Mouse (Mus musculus): ENCODE results near the gene Tle2. TPM values are rescaled to one million over a fixed set of nuclear protein-coding genes. Genes with fewer than 3 reads are reported as not detected.

Gene Tle2
- polyA plus RNA-seq, 1 experiment from 2014 or later, result 6.9 TPM

- H3K27me3 ChIP-seq (replicated peaks; ENCODE audit: control insufficient read depth, insufficient read depth, low read length), result no peaks in the 10 kb centered on the region
- ATAC-seq (replicated peaks; ENCODE audit: low FRiP score), result peak; percentile 35
- peak overlapping the region; percentile 70 for H3K4me3 ChIP-seq (ENCODE audit: low read depth, low read length)
- no peak for DNase-seq (ENCODE audit: low spot score)
- peaks cover 2% of the 10 kb centered on the region; the same call in 1 of the 2 replicates for H3K36me3 ChIP-seq (ENCODE audit: control insufficient read depth, insufficient read depth, low read length)
- 45% methylated on average over 7 of the region's 7 CpGs for WGBS
- H3K4me2 ChIP-seq, result peak overlapping the region; percentile 83
- H3K27ac ChIP-seq (ENCODE audit: low read depth, low read length), result peak overlapping the region; percentile 92
- H3K9ac ChIP-seq (ENCODE audit: low read depth, low read length), result peak overlapping the region; percentile 88
- peaks cover 25% of the 10 kb centered on the region for H3K4me1 ChIP-seq (replicated peaks; ENCODE audit: control insufficient read depth, insufficient read depth, low read length)
- H3K9me3 ChIP-seq (ENCODE audit: control insufficient read depth, low read length), result no peaks in the 10 kb centered on the region
Observed at GRCm38 (mm10) chr10:81627836-81628220, 53.5 kb downstream of the Tle2 start.

GRCm38 (mm10) chr10:81628390-81628789 lies 54.0 kb downstream of the Tle2 start, which contains the start of gene Ankrd24:
Gene Ankrd24 (plus strand): TSS chr10:81628540.
- ATAC-seq (replicated peaks; ENCODE audit: low FRiP score) (no peak), DNase-seq (ENCODE audit: low spot score) (no peak)
- Histone ChIP-seq H3K9ac (ENCODE audit: low read depth, low read length) (peak within 1 kb of the TSS; percentile 88), H3K9me3 (ENCODE audit: control insufficient read depth, low read length) (no peaks in the 10 kb centered on the region), H3K4me1 (replicated peaks; ENCODE audit: control insufficient read depth, insufficient read depth, low read length) (peaks cover 23% of the 10 kb centered on the region), H3K36me3 (ENCODE audit: control insufficient read depth, insufficient read depth, low read length) (peaks cover 2% of the 10 kb centered on the region; the same call in 1 of the 2 replicates), H3K4me2 (peak within 1 kb of the TSS; percentile 83), H3K4me3 (ENCODE audit: low read depth, low read length) (peak within 1 kb of the TSS; percentile 70), H3K27ac (ENCODE audit: low read depth, low read length) (peak within 1 kb of the TSS; percentile 92), H3K27me3 (replicated peaks; ENCODE audit: control insufficient read depth, insufficient read depth, low read length) (no peaks in the 10 kb centered on the region)
- 84% methylated on average over 16 of the region's 16 CpGs for WGBS

GRCm38 (mm10) chr10:81633253-81634099 lies 59.1 kb downstream of the Tle2 start:
- Histone ChIP-seq H3K4me1 (replicated peaks; ENCODE audit: control insufficient read depth, insufficient read depth, low read length) (peaks cover 8% of the 10 kb centered on the region), H3K9ac (ENCODE audit: low read depth, low read length) (peak overlapping the region; percentile 46), H3K4me3 (ENCODE audit: low read depth, low read length) (peak overlapping the region; percentile 46), H3K27me3 (replicated peaks; ENCODE audit: control insufficient read depth, insufficient read depth, low read length) (no peaks in the 10 kb centered on the region), H3K4me2 (peak overlapping the region; percentile 77), H3K9me3 (ENCODE audit: control insufficient read depth, low read length) (no peaks in the 10 kb centered on the region), H3K27ac (ENCODE audit: low read depth, low read length) (peak overlapping the region; percentile 13; the same call in 1 of the 2 replicates), H3K36me3 (ENCODE audit: control insufficient read depth, insufficient read depth, low read length) (no peaks in the 10 kb centered on the region)
- ATAC-seq (replicated peaks; ENCODE audit: low FRiP score), result peak; percentile 95
- DNase-seq (ENCODE audit: low spot score), result peak; percentile 87
- WGBS, result 6% methylated on average over 37 of the region's 37 CpGs

- DNase-seq (ENCODE audit: low spot score) (no peak), ATAC-seq (replicated peaks; ENCODE audit: low FRiP score) (no peak)
- 12% methylated on average over 8 of the region's 8 CpGs for WGBS
- H3K27ac ChIP-seq (ENCODE audit: low read depth, low read length), result no peak overlapping the region
- no peaks in the 10 kb centered on the region for H3K9me3 ChIP-seq (ENCODE audit: control insufficient read depth, low read length)
- H3K9ac ChIP-seq (ENCODE audit: low read depth, low read length), result no peak overlapping the region
- 0 out of 2 replicates have a peak overlapping the region, but pooled peaks have one; percentile 28 for H3K4me2 ChIP-seq
- H3K27me3 ChIP-seq (replicated peaks; ENCODE audit: control insufficient read depth, insufficient read depth, low read length), result no peaks in the 10 kb centered on the region
- H3K4me3 ChIP-seq (ENCODE audit: low read depth, low read length), result no peak overlapping the region
- peaks cover 7% of the 10 kb centered on the region for H3K4me1 ChIP-seq (replicated peaks; ENCODE audit: control insufficient read depth, insufficient read depth, low read length)
- H3K36me3 ChIP-seq (ENCODE audit: control insufficient read depth, insufficient read depth, low read length), result no peaks in the 10 kb centered on the region
Observed at GRCm38 (mm10) chr10:81636338-81636737, 62.0 kb downstream of the Tle2 start.

- ATAC-seq (replicated peaks; ENCODE audit: low FRiP score) (no peak), DNase-seq (ENCODE audit: low spot score) (no peak)
- H3K27me3 ChIP-seq (replicated peaks; ENCODE audit: control insufficient read depth, insufficient read depth, low read length), result no peaks in the 10 kb centered on the region
- no peaks in the 10 kb centered on the region for H3K9me3 ChIP-seq (ENCODE audit: control insufficient read depth, low read length)
- H3K4me3 ChIP-seq (ENCODE audit: low read depth, low read length), result no peak overlapping the region
- no peak overlapping the region for H3K27ac ChIP-seq (ENCODE audit: low read depth, low read length)
- no peak overlapping the region for H3K9ac ChIP-seq (ENCODE audit: low read depth, low read length)
- H3K4me1 ChIP-seq (replicated peaks; ENCODE audit: control insufficient read depth, insufficient read depth, low read length), result peaks cover 19% of the 10 kb centered on the region
- H3K36me3 ChIP-seq (ENCODE audit: control insufficient read depth, insufficient read depth, low read length), result no peaks in the 10 kb centered on the region
- no peak overlapping the region for H3K4me2 ChIP-seq
- 65% methylated on average over 6 of the region's 6 CpGs for WGBS
Observed at GRCm38 (mm10) chr10:81638101-81638500, 63.7 kb downstream of the Tle2 start.

Other genes starting within 250 kb of the Tle2 start
- gene Tbxa2r, start 245.8 kb upstream of the Tle2 start, polyA plus RNA-seq (2014; fragmentation: Nextera tagmentation; extraction: Ambion mirVana), result 7.8 and 7.9 TPM in 2 replicates
- not detected in 2 replicates for gene Gipc3, start 231.3 kb upstream of the Tle2 start, polyA plus RNA-seq (2014; fragmentation: Nextera tagmentation; extraction: Ambion mirVana)
- gene Hmg20b, start 224.1 kb upstream of the Tle2 start, polyA plus RNA-seq (2014; fragmentation: Nextera tagmentation; extraction: Ambion mirVana), result 68.6 and 69.2 TPM in 2 replicates
- gene Mfsd12, start 217.1 kb upstream of the Tle2 start, polyA plus RNA-seq (2014; fragmentation: Nextera tagmentation; extraction: Ambion mirVana), result 11.2 TPM in 2 replicates
- gene 4930404N11Rik, start 208.7 kb upstream of the Tle2 start, polyA plus RNA-seq (2014; fragmentation: Nextera tagmentation; extraction: Ambion mirVana), result 0.64 and 0.68 TPM in 2 replicates
- gene Fzr1, start 196.0 kb upstream of the Tle2 start, polyA plus RNA-seq (2014; fragmentation: Nextera tagmentation; extraction: Ambion mirVana), result 74.0 and 75.9 TPM in 2 replicates
- gene Dohh, start 190.1 kb upstream of the Tle2 start, polyA plus RNA-seq (2014; fragmentation: Nextera tagmentation; extraction: Ambion mirVana), result 97.4 and 99.3 TPM in 2 replicates
- gene Gm48551, start 190.1 kb upstream of the Tle2 start, polyA plus RNA-seq (2014; fragmentation: Nextera tagmentation; extraction: Ambion mirVana), result 1.3 and 1.9 TPM in 2 replicates
- gene Gm48552, start 185.6 kb upstream of the Tle2 start, polyA plus RNA-seq (2014; fragmentation: Nextera tagmentation; extraction: Ambion mirVana), result 0.62 and 0.67 TPM in 2 replicates
- 3.8 and 4.5 TPM in 2 replicates for gene Smim24, start 181.5 kb upstream of the Tle2 start, polyA plus RNA-seq (2014; fragmentation: Nextera tagmentation; extraction: Ambion mirVana)
- gene Nfic, start 118.9 kb upstream of the Tle2 start, polyA plus RNA-seq (2014; fragmentation: Nextera tagmentation; extraction: Ambion mirVana), result 15.4 and 21.4 TPM in 2 replicates
- 0.12 TPM in 1 of 2 replicates, not detected in the other for gene Celf5, start 91.9 kb upstream of the Tle2 start, polyA plus RNA-seq (2014; fragmentation: Nextera tagmentation; extraction: Ambion mirVana)
- gene Ncln, start 78.2 kb upstream of the Tle2 start, polyA plus RNA-seq (2014; fragmentation: Nextera tagmentation; extraction: Ambion mirVana), result 92.2 and 97.9 TPM in 2 replicates
- gene S1pr4, start 74.4 kb upstream of the Tle2 start, polyA plus RNA-seq (2014; fragmentation: Nextera tagmentation; extraction: Ambion mirVana), result 4.5 and 4.6 TPM in 2 replicates
- 10.1 and 11.3 TPM in 2 replicates for gene Gna15, start 50.3 kb upstream of the Tle2 start, polyA plus RNA-seq (2014; fragmentation: Nextera tagmentation; extraction: Ambion mirVana)
- 46.4 and 47.0 TPM in 2 replicates for gene Gna11, start 29.4 kb upstream of the Tle2 start, polyA plus RNA-seq (2014; fragmentation: Nextera tagmentation; extraction: Ambion mirVana)
- gene Aes, start 15.1 kb upstream of the Tle2 start, polyA plus RNA-seq (2014; fragmentation: Nextera tagmentation; extraction: Ambion mirVana), result 213 and 229 TPM in 2 replicates
- gene Tle6, start 26.5 kb downstream of the Tle2 start, polyA plus RNA-seq (2014; fragmentation: Nextera tagmentation; extraction: Ambion mirVana), result 13.2 and 16.7 TPM in 2 replicates
- gene BC025920, start 31.7 kb downstream of the Tle2 start, polyA plus RNA-seq (2014; fragmentation: Nextera tagmentation; extraction: Ambion mirVana), result 0.81 and 1.1 TPM in 2 replicates
- gene Sirt6, start 53.2 kb downstream of the Tle2 start, polyA plus RNA-seq (2014; fragmentation: Nextera tagmentation; extraction: Ambion mirVana), result 22.8 and 22.9 TPM in 2 replicates
- 3.6 and 4.6 TPM in 2 replicates for gene Ankrd24, start 54.0 kb downstream of the Tle2 start, polyA plus RNA-seq (2014; fragmentation: Nextera tagmentation; extraction: Ambion mirVana)
- gene Gm10778, start 74.5 kb downstream of the Tle2 start, polyA plus RNA-seq (2014; fragmentation: Nextera tagmentation; extraction: Ambion mirVana), result 3.3 and 3.9 TPM in 2 replicates
- 10.5 and 10.9 TPM in 2 replicates for gene Zfp433, start 130.3 kb downstream of the Tle2 start, polyA plus RNA-seq (2014; fragmentation: Nextera tagmentation; extraction: Ambion mirVana)
- gene Gm3055, start 196.6 kb downstream of the Tle2 start, polyA plus RNA-seq (2014; fragmentation: Nextera tagmentation; extraction: Ambion mirVana), result 4.5 and 5.0 TPM in 2 replicates
- gene Gm4767, start 237.6 kb downstream of the Tle2 start, polyA plus RNA-seq (2014; fragmentation: Nextera tagmentation; extraction: Ambion mirVana), result 2.2 and 2.9 TPM in 2 replicates